Mouse (Mus musculus) small intestine, adult 2 months (tissue): Measurements from ENCODE around the gene Celsr2. TPM values are rescaled to one million over a fixed set of nuclear protein-coding genes. Genes with fewer than 3 reads are reported as not detected.

Source experiments
- H3K27ac ChIP-seq: fragments of 200-500 bp; 2 replicates; pipeline ENCODE4 v1.5.1; 2012; ENCODE audit warnings: low read depth, low read length, control low read depth, inconsistent platforms; ENCODE audit not compliant: insufficient read depth
- H3K27me3 ChIP-seq: fragments of 200-500 bp; 2 replicates; pipeline ENCODE4 v1.6.1; 2012; ENCODE audit warnings: mild to moderate bottlenecking, moderate library complexity, low read length, inconsistent platforms; ENCODE audit not compliant: control insufficient read depth, insufficient read depth
- H3K36me3 ChIP-seq: fragments of 200-500 bp; 2 replicates; pipeline ENCODE4 v1.6.1; 2012; ENCODE audit warnings: mild to moderate bottlenecking, low read length, control low read depth, inconsistent platforms; ENCODE audit not compliant: control insufficient read depth, insufficient read depth
- H3K4me1 ChIP-seq: fragments of 200-500 bp; 2 replicates; pipeline ENCODE4 v1.6.1; 2012; ENCODE audit warnings: low read length, inconsistent platforms, mixed read lengths; ENCODE audit not compliant: control insufficient read depth, insufficient read depth, insufficient read length
- H3K4me3 ChIP-seq: fragments of 200-500 bp; 2 replicates; pipeline ENCODE4 v1.5.1; 2012; ENCODE audit warnings: low read depth, mild to moderate bottlenecking, control low read depth, inconsistent platforms, low read length, moderate library complexity
- CTCF ChIP-seq: fragments of 200-500 bp; IDR thresholded peaks from 2 replicates; pipeline ENCODE4 v1.5.1; 2012; ENCODE audit warnings: low read depth, mild to moderate bottlenecking, control low read depth, inconsistent platforms, low read length, moderate library complexity, mixed read lengths; ENCODE audit not compliant: insufficient replicate concordance, insufficient read length; ENCODE audit errors: extremely low read depth
- POLR2A ChIP-seq: fragments of 200-500 bp; IDR thresholded peaks from 2 replicates; pipeline ENCODE4 v1.6.1; 2012; ENCODE audit warnings: low read depth, mild to moderate bottlenecking, control low read depth, inconsistent platforms, low read length, moderate library complexity
- WGBS: fragments of 180-500 bp; shearing (Covaris S2); methylation state at CpG from one replicate; pipeline ENCODE4 v1.1.7; 2018; 5-methylcytosine and 5-hydroxymethylcytosine counted together
- polyA plus RNA-seq: library from polyadenylated mRNA; depleted of rRNA; stranded (reverse); fragments of >200 nt; gene quantifications from 2 replicates; pipeline ENCODE4 v1.2.3, GENCODE M21; 2012

Gene Celsr2
- polyA plus RNA-seq, 1 experiment, result 2.7 TPM

DNA sequence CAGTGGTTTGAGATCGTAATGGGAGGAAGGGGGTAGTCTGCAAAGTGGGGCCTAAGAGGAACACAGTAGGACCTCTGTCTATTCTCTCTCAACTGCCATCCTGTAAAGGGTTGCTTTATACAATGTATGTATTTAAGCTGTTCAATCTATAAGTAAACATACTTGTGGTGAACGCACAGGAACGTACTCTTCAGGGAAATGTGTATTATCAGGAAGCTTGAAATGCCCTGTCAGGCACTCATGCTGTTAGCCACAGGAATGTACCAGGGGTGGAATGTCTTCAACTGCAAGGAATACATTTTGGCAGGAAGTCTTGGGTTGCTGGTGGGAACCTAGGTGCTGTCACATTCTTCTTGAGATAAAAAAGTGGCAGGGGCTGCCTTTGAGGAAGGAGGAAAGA is 42.7 kb downstream of the Celsr2 start:
- 53% methylated on average over 3 of the region's 3 CpGs for WGBS
- Histone ChIP-seq H3K27ac (no peak overlapping the region), H3K4me1 (peaks cover 2% of the 10 kb centered on the region), H3K4me3 (no peak overlapping the region), H3K27me3 (no peaks in the 10 kb centered on the region), H3K36me3 (no peaks in the 10 kb centered on the region)
- no peak for TF ChIP-seq CTCF
- TF ChIP-seq POLR2A, result no peak

DNA sequence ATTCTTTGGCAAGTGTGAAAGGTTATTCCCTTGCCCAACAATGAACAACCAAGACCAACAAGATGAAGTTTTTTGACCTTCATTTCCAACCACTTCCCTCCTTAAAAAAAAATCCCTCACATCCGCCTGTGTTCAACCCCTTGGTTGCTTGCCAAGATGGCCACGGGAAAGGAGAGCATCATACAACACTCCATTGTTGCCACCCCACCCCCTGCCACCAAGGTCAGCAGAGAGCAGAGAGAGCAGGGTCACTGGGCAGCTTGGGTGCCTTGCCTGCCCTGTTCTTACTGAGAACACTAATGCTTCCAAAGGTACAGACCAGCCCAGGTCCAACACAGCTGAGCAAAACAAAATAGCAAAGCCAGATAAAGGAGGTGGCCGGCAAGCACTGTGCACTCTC is 43.1 kb downstream of the Celsr2 start:
- TF ChIP-seq CTCF (no peak), POLR2A (no peak)
- H3K4me3 ChIP-seq, result no peak overlapping the region
- H3K27ac ChIP-seq, result no peak overlapping the region
- H3K36me3 ChIP-seq, result no peaks in the 10 kb centered on the region
- 28% methylated on average over 3 of the region's 3 CpGs for WGBS
- no peaks in the 10 kb centered on the region for H3K27me3 ChIP-seq
- H3K4me1 ChIP-seq, result peaks cover 5% of the 10 kb centered on the region

DNA sequence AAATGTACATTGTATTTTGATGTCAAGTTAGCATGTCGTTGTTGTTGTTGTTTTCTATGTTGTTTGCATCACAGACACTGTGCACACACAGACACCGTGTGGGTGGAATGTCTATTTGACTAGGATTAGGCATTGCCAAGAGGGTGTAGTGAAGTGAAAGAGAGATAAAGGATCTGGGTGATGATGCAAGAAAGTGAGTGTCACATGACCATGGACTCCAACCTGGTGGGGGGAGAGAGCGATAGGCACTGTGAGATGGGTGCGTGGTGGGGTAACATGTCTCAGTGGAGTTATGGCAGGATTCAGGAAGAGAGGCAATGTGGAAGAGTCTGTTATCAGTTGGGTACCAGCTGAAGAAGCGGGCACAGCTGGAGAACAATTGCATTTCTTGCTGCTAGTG is 46.6 kb downstream of the Celsr2 start:
- H3K4me1 ChIP-seq, result peaks cover 8% of the 10 kb centered on the region
- no peaks in the 10 kb centered on the region for H3K36me3 ChIP-seq
- no peaks in the 10 kb centered on the region for H3K27me3 ChIP-seq
- no peak for TF ChIP-seq CTCF
- TF ChIP-seq POLR2A, result no peak
- H3K27ac ChIP-seq, result no peak overlapping the region
- no peak overlapping the region for H3K4me3 ChIP-seq
- WGBS, result 65% methylated on average over 5 of the region's 5 CpGs

DNA sequence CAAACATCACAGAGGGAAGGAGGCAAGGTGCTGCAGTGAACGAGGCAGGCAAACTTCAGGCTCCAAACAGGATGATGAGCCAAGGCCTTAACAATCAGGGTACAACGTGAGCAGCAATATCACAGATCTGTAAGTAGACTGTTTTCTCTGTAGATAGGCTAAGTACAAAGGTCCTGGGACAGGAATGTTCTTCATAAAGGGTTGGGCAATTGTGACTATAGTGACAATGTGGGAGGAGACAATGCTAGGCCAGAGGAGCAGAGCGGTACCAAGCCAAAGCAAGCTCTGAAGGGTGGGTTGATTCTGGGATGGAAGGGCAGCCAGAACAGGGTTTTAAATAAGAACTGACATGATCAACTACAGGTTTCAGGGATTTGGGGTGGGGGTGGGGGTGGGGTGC is 47.5 kb downstream of the Celsr2 start:
- TF ChIP-seq CTCF, result no peak
- TF ChIP-seq POLR2A, result no peak
- peaks cover 8% of the 10 kb centered on the region for H3K4me1 ChIP-seq
- no peak overlapping the region for H3K4me3 ChIP-seq
- H3K27me3 ChIP-seq, result no peaks in the 10 kb centered on the region
- no peaks in the 10 kb centered on the region for H3K36me3 ChIP-seq
- H3K27ac ChIP-seq, result peak overlapping the region; percentile 45
- 27% methylated on average over 3 of the region's 3 CpGs for WGBS

DNA sequence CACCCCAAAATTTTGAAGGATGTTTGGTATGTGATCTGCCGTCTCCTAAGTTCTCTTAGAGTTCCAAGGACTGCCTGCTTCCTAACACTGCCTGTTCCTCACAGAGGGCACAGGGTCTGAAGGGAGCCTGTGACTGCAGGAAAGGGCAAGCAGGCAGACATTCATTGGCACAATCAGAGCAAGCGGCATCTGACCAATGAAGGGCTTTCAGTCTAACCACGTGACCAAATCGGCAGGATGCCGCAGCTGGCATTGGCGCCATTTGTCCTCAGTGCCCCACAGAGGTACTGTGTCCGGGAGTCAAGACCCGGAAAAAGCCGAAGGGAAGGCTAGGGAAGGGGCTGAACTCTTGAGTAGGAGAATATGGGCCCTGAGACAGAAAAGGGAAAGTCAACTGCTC is 48.2 kb downstream of the Celsr2 start:
- WGBS, result 64% methylated on average over 9 of the region's 9 CpGs
- TF ChIP-seq CTCF (no peak), POLR2A (no peak)
- Histone ChIP-seq H3K27ac (peak overlapping the region; percentile 45), H3K4me1 (peaks cover 8% of the 10 kb centered on the region), H3K27me3 (no peaks in the 10 kb centered on the region), H3K4me3 (0 out of 2 replicates have a peak overlapping the region, but pooled peaks have one; percentile 3), H3K36me3 (no peaks in the 10 kb centered on the region)

DNA sequence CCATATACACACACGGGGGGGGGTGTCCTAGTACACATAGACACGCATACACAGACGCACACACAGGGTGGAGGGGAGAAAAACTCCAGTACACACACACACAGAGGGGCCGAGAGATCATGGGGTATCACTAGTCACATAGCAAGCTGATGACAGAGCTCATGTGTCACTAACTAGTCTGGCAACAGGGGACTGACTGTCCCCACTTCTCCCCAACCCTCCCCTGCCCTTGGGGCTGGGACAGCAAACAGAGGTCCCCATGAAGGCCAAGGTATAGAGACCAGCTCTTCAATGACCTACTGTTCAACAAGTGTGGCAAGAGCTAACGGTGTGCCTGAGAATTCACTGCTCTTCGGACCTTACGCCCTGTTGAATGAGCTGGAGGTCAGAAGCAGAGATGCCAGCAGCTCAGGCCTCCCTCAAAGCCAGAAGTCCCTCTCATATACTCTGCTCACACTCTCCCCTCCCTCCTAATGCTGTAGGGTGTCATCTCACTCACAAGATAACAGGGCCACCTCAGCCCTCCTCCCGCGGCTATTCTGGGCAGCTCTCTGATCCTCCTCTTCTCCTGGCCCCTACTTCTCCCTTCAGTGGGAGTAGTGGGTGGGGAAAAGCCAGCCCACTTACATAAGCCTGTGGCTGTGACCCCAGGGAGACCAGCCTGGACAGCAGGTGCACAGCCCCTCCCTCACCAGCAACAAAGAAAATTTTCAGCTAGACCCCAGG is 50.9 kb downstream of the Celsr2 start, which contains the start of gene Mybphl:
TSS of gene Mybphl (plus strand) at position 642 of the 726 bp plus-strand sequence.
- WGBS, result 60% methylated on average over 9 of the region's 9 CpGs
- no peaks in the 10 kb centered on the region for H3K36me3 ChIP-seq
- H3K27me3 ChIP-seq, result no peaks in the 10 kb centered on the region
- peaks cover 8% of the 10 kb centered on the region for H3K4me1 ChIP-seq
- TF ChIP-seq POLR2A (no peak), CTCF (no peak)
- no peak within 1 kb of the TSS for H3K27ac ChIP-seq
- no peak within 1 kb of the TSS for H3K4me3 ChIP-seq

DNA sequence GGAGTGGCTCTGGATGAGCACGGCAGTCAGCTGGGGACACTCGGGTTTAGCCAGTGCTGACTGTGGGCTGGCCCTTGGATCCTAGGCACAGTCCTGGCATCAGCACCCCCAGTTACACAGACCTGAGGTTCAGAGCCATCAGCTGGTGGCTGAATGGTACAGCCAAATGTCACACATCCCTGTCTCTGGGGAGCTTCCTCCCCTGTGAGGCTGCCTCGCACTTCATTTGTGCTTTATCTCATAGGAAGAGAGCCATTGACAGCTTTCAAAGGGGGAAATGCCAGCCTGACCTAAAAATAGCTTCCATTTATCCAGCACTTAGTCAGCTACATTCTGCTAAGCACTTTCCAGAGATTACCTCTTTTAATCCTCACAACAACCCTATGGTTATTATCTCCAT is 51.7 kb downstream of the Celsr2 start:
- 73% methylated on average over 3 of the region's 3 CpGs for WGBS
- Histone ChIP-seq H3K27ac (no peak overlapping the region), H3K4me1 (peaks cover 8% of the 10 kb centered on the region), H3K27me3 (no peaks in the 10 kb centered on the region), H3K36me3 (no peaks in the 10 kb centered on the region), H3K4me3 (no peak overlapping the region)
- TF ChIP-seq POLR2A (no peak), CTCF (no peak)
